Mouse (Mus musculus) skeletal muscle tissue, adult 2 months (tissue): ENCODE data around the gene Nxt1.

ENCODE experiments used
- DNase-seq: peaks from one replicate; pipeline ENCODE4 v3.0.0-alpha.2; 2012; ENCODE audit warnings: low read depth, low spot score

Nxt1 gene

GRCm38 (mm10) chr2:148689444-148690140 lies 17.2 kb downstream of the Nxt1 start:
- no peak for DNase-seq

GRCm38 (mm10) chr2:148690291-148690690 lies 17.9 kb downstream of the Nxt1 start:
- DNase-seq = no peak

- no peak for DNase-seq
These were observed 18.4 kb downstream of the Nxt1 start for GRCm38 (mm10) chr2:148690781-148691180.

GRCm38 (mm10) chr2:148698571-148698970 lies 26.2 kb downstream of the Nxt1 start:
- no peak for DNase-seq

GRCm38 (mm10) chr2:148706409-148707201 lies 34.2 kb downstream of the Nxt1 start:
- no peak for DNase-seq

GRCm38 (mm10) chr2:148707202-148707530 lies 34.8 kb downstream of the Nxt1 start:
- DNase-seq = no peak

- no peak for DNase-seq
These were observed 39.9 kb downstream of the Nxt1 start for GRCm38 (mm10) chr2:148712326-148712725.

GRCm38 (mm10) chr2:148717072-148717471 lies 44.7 kb downstream of the Nxt1 start:
- no peak for DNase-seq

- DNase-seq = no peak
These were observed 47.0 kb downstream of the Nxt1 start for GRCm38 (mm10) chr2:148719271-148719995.
